Mouse (Mus musculus): ENCODE measurements at regions not wholly inside any gene's neighbourhood (a gene's known extent, or its start where the extent isn't known, plus 50 kb on each side); places are given as distances from the start of the nearest gene placed in this dataset.

GRCm38 (mm10) chr13:51975330-51975729 is 128.9 kb downstream of the Gadd45g start:
- no peak for DNase-seq

- DNase-seq, result no peak
Measured at GRCm38 (mm10) chr13:51975801-51976601, 129.5 kb downstream of the Gadd45g start.

GRCm38 (mm10) chr13:51976620-51977214 is 130.2 kb downstream of the Gadd45g start:
- no peak for DNase-seq

DNA sequence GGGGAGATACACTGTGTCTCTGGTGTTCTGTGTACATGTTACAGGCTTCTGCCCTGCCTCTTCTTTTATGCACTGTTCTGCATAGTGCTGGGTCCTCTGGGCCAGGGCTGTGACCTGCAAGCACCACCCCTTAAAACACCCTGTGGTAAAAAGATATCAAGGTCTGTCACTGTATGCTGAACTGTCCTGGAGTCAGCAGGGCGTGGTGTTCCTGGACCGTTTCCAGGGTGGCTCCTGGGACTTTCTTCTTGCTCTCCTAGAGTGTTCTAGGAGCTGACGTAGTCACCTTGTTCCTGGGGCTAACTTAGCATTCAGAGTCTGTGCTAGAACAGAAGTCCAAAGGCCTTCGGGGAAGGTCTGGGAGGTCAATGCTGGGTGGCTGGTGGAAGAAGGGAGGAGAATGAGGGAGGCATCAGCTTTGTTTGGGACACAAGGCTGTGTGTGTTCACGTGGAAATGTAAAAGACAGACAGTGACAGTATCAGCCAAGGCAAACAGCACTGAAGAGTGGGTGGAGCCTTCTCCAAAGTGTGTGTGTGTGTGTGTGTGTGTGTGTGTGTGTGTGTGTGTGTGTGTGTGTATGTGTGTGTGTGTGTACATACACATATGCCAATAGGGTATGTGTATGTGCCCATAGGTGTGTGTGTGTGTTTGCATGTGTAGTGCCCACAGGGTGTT is 133.0 kb downstream of the Gadd45g start:
- no peak for DNase-seq

DNA sequence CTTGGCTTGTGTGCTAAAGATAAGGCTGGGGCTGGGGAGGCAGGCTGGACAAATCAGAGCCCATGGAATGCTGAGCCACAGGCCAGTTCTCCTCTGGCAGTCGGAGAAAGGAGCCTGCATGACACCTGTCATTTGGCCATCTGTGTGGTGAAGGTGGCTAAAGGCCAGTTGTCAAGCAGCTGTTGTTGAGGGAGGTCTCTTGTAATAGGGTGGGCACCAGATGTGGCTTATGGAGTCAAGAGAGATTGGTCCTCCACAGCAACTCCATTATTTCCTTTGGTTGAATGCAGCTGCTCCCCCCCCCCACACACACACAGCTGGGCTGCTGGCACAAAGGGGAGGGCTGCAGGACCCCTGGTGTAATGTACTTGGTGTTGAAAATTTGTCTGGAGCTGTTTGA is 133.9 kb downstream of the Gadd45g start:
- DNase-seq, result no peak

- DNase-seq, result no peak
Measured at GRCm38 (mm10) chr13:51983002-51983401, 136.5 kb downstream of the Gadd45g start.

GRCm38 (mm10) chr13:51983575-51983974 is 137.1 kb downstream of the Gadd45g start:
- no peak for DNase-seq

- no peak for DNase-seq
Measured at GRCm38 (mm10) chr13:51991339-51991738, 144.9 kb downstream of the Gadd45g start.

DNA sequence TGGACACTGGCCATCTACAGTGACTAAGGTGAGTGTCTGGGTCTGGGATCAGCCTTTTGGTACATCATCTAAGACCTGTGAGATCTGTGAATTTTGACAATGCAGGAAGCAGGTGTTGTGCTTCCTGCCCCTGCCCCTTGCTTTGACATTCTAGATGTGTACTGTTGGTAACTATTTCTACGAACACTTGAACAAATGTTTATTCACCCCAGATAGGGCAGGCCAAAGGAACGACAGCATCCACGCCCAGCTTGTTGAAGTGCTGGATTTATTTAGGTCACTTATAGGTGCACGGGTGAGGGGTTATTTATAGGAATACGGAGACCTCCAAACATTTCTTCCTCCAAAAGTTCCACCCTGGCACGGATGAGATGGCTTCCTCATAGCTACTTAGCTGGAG is 146.4 kb downstream of the Gadd45g start:
- DNase-seq, result no peak

- no peak for DNase-seq
Measured at GRCm38 (mm10) chr13:51996163-51996562, 149.7 kb downstream of the Gadd45g start.

GRCm38 (mm10) chr13:51998542-51998941 is 152.1 kb downstream of the Gadd45g start:
- no peak for DNase-seq

- DNase-seq, result no peak
Measured at GRCm38 (mm10) chr13:52001811-52002210, 155.3 kb downstream of the Gadd45g start.

DNA sequence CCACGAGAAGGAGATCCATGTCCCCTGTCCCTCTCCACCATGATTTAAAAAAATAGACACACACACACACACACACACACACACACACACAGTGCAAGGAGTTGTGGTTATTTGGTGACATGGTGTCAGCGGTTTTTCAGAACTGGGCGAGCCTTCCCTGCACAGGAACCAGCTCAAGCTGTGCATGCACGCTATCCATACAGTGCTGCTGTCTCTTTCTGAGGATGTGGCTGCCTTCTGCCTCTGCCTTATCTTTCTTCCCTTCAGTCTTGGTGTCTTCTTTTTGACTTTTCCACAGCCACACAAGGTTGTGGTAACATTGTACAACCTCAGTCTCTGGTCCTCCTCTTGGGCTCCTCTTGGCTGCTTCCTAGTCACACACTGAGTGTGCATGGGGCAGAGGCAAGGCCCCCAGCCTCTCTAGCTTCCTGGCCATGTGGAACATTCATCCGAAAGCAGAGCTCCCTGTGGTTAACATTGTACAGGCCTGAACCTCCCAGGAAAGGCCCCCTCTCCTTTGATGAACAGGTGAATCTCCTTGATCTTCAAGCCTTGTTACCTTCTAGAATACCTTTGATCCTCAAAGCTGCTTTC is 157.6 kb downstream of the Gadd45g start:
- DNase-seq, result no peak

GRCm38 (mm10) chr13:52007585-52008395 is 161.3 kb downstream of the Gadd45g start:
- DNase-seq, result no peak

DNA sequence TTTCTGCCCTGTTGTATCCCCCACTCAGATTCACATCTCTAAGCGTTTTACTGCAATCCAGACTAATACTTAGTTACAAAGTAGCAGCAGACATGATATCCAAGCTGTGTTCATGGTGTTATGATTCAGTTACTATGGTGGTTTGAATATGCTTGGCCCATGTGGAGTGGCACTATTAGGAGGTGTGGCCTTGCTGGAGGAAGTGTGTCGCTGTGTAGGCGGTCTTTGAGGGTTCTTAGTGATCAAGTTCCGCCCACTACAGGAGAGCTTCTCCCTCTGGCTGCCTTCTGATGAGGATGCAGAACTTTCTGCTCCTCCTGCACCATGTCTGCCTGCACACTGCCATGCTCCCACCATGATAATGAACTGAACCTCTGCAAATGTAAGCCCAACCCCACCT is 162.8 kb downstream of the Gadd45g start:
- no peak for DNase-seq

- DNase-seq, result peak; percentile 32
Measured at GRCm38 (mm10) chr13:52009766-52010165, 163.3 kb downstream of the Gadd45g start.

- no peak for DNase-seq
Measured at GRCm38 (mm10) chr13:52011001-52011400, 164.5 kb downstream of the Gadd45g start.

GRCm38 (mm10) chr13:52013182-52013581 is 166.7 kb downstream of the Gadd45g start:
- DNase-seq, result no peak

DNA sequence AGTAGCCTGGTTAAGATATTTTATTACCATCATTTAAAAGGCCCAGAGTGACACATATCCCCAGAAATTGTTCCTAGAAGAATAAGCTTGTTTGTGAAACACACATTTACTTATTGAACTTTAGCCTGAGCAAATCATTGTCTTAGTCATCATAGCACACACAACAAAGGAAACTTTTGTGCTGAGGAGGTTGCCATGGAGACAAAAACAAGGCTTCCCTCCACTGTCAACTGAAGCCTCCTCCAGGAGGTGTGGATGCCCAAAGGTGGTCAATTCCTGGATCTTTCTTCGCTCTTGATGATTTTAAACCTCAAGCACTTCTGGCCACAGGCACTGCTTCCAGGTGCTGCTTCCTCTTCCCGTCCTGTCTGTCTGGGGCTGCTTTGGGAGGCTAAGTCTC is 167.3 kb downstream of the Gadd45g start:
- DNase-seq, result no peak

GRCm38 (mm10) chr13:52014566-52014965 is 168.1 kb downstream of the Gadd45g start:
- DNase-seq, result no peak

DNA sequence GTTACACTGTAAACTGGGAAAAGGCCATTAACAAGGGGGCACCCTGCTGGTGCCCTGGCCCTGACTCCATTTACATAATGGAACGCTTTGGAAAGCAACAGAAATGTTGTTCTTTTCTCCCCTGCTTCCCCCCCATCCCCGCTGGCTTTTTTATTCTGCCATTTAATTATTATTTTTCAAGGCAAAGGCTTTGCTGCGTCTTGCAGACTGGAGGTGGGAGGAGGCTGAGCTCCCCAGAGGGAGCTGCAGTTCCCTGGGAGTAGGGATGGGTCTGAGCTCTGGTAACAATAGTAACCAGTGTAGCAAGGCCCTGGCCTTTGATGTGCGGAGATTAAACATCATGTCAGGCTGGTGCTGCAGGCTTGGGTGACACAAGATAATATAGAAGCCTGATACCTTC is 168.6 kb downstream of the Gadd45g start:
- DNase-seq, result no peak

- DNase-seq, result no peak
Measured at GRCm38 (mm10) chr13:52015496-52015895, 169.0 kb downstream of the Gadd45g start.

Data from adrenal gland, adult 8-10 months (tissue).